Mouse (Mus musculus): ENCODE results near the gene Arhgap27.

GRCm38 (mm10) chr11:103292890-103293287 is 70.6 kb downstream of the Arhgap27 start:
- TF ChIP-seq GATA1 (IDR thresholded peaks at IDR 0.05; ENCODE audit: low read length) (no peak), TAL1 (IDR thresholded peaks at IDR 0.05; ENCODE audit: low read length) (no peak)

Data from erythroblast, embryonic 14.5 days (primary cell).